Mouse (Mus musculus) monocyte, adult 5-6 weeks (primary cell): ENCODE data around the gene Cbx8. TPM values are rescaled to one million over a fixed set of nuclear protein-coding genes. Genes with fewer than 3 reads are reported as not detected.
A peak's percentile ranks its signal among the peaks of the same experiment; 100 is the strongest.

Experiments used
- ATAC-seq: fragments of 153-309, 156-312 bp; replicated peaks from 2 replicates; pipeline ENCODE4 v1.8.0; 2017; ENCODE audit warnings: mild to moderate bottlenecking; ENCODE audit not compliant: low TSS enrichment, insufficient number of reproducible peaks, severe bottlenecking, poor library complexity, low FRiP score
- total RNA-seq: library from RNA; stranded (forward); fragments of 200-1000, 200-491, 200-594 nt; gene quantifications from 3 replicates; pipeline ENCODE4 v1.2.3, GENCODE M21; 2017

The Cbx8 gene
- total RNA-seq, 1 experiment from 2014 or later: 4.7 TPM

DNA sequence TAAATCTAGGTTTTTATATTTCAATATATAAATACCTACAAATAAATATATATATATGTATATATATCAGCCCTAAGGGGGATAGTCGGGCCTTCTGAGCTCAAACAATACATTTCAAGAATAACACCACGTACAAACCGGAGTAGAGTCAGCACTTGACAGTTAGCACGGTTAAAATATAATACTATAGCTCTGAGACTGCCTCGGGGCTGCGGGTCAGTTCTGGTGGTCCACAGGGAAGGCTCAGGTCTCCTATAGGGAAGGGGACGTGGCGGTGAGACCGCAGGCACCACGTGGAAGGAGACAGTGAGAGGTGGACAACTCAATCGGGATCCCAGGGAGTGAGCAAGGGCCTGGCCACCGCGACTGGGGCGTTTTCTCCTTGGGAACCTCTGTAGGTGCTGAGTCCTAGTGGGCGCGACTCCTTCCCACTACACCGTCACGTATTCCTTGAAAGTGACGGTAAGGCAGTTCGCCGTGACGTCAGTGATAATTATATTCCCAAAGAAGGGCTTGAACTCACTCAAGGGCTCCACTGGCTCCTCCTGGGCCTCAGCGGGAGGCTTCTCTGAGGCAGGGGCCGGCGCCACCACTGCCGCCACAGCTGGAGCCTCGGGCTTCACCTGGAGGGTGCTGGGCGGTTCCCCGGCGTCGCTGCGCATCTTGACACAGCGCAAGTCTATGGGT, 39.8 kb upstream of the Cbx8 start:
- no peak for ATAC-seq

DNA sequence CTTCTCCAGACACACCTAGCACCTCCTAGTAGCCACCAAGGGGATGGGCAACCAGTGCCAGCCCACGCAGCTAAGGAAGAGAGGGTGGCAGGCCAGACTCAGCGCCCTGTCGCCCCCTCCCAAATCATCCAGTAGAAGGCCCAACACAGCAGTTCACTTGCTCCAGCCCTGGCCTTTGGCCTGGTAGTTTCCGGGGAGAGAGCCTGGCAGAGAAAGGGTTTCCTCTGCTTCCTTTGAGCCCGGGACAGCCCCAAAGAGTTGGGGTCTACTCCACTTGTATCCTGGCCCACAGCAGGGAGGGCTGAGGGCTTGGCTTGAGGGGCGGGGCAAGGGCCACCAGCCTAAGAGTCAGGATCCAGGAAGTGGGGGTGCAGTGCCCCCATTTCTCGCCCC, 38.7 kb upstream of the Cbx8 start:
- ATAC-seq: no peak

DNA sequence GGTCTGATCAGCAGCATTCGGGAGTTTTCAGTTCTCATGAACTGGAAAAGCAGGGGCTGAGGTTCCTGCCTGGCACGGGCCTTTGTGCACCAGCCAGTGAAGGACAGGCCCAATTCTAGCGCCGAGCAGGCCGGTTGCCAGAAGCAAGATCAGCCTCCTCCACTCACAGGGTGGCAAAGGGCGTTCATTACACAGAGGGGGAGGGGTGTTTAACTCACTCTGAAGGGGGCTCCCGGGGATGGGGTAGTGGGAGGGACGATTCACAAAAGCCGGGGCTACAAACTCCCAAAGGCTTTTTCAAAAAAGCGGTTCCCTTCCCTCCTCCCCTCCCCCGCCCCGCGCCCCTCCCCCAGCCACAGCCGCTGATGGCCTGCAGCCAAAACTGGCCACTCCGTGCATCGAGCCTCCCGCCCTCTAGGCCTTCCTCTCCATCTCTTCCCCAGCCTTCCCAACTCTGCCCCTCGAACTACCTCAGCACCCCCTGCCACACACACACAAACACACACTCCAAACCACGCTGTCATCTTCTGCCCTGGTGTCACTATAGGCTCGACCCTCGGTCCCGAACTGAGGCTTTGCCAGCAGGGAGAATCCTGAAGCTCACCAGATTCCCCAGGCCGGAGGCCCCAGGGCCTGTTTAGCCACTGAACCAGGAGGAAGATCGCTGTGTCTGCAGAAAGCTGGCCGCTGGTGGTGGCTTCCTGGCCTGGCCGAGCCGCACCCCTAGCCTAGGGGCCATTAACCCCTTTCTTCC, 38.1 kb upstream of the Cbx8 start:
- no peak for ATAC-seq

DNA sequence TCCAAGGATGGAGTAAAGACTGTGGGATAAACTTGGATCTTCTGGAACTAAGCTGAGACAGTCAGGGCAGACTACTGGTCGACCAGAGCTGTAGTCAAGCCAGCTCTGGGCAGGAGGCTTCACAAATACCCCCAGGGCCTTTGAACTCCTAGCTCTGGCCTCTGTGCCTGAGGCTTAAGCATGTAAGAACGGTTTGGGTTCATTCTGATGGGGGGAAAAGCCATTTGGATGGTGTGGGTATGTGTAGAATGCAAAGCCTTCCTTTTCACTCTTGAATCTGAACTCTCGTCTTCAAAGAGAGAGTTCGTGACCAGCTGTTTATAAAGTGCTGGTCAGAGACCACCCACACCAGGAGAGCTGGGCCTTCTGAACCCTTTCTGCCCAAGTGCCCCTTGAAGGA, 37.0 kb upstream of the Cbx8 start:
- no peak for ATAC-seq

DNA sequence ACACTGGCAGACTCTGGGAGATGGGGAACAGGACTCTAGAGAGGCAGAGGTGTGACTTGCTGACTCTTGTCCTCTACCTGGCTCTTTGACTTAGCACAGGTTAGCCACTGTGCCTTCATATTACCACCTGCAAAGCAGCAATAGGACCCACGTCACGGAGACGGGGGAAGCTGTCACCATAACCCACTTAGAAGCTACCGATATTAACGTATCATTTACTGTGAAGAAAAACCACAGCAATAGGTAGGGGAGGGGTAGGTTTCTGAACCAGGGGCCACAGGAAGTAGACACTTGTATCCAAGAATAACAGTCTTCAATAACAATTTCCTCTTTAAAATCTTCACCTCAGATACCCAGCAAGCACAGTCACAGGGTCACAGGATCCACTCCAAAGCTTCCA, 35.0 kb upstream of the Cbx8 start:
- no peak for ATAC-seq

DNA sequence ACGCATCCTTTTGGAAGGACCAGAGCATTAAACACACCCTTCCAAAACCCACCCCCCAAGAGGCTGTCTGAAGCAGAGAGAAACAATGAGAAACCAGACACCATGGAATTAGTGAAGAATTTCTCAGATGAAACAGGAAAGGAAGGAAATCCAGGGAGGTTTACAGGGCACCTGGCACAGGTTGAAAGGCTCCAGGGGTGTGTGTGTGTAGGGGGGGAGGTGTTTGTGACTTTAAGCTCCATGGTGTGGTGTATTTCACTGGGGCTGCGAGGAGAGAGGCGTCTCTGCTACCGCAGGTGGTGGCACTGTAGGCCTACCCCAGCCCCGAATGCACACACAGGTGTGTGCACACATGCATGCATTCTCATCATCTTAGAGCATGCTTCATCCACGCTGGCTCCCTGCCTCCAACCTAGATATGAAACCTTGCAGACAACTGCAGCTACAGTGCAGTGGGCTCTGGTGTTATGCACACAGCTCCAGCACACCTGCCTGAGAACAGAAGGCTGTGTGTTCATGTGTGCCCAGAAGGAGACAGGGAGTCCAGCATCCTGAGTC, 33.2 kb upstream of the Cbx8 start:
- ATAC-seq: no peak

DNA sequence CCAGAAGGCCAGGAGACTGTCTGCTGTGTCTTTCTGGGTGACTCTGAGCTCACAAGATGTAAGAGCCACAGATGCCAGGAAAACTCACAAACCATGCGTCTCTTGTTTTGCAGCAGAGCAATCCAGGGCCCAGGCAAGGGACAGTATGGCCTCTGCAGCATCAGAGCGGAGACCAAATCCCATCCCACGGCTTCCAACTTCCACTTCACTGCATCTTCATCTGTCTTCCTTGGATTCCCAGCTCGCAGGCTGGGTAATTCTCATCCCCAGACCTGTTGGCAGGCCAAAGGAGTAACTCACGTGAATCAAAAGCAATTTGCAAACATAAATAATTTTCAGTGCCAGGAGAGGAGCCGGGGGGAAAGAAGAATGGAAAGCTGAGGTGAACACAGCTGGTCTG, 32.2 kb upstream of the Cbx8 start:
- ATAC-seq: no peak

DNA sequence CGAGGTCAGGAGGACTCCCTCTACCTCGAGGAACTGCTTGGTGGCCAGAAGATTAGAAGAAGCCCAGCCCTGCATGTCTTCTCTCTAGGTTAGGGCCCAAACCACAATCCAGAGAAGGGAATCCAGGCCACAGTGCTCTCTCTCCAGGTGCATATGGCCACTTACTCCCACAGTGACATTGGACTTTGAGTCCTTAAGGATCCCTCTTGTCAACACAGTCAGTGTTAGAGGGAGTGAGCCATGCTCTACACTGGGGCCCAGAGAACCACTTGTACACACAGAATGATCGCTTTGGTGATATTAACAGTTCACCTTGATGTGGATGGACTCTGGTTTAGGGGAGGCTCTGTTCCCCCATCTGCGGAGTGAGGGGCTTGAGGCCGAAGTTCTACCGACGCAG, 31.5 kb upstream of the Cbx8 start:
- no peak for ATAC-seq

DNA sequence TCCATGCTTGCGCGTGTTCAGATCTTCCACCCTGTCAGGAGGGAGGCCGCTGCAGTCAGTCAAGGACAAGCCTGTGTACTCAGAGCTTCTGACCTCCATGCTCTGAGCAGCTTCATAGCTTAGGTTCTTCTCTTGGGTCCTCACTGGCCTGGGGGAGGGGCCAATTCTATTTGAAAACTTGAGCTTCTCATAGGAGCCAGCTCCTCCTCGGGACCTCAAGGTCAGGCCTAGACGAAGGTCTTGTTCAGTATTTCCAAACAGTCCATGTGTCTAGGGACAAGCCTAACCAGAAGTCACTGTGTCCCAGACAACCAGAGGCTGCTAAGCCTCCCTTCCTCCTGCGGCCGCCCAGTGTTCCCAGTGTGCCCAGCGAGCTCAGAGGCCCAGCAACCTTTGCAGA, 26.1 kb upstream of the Cbx8 start:
- ATAC-seq: no peak

DNA sequence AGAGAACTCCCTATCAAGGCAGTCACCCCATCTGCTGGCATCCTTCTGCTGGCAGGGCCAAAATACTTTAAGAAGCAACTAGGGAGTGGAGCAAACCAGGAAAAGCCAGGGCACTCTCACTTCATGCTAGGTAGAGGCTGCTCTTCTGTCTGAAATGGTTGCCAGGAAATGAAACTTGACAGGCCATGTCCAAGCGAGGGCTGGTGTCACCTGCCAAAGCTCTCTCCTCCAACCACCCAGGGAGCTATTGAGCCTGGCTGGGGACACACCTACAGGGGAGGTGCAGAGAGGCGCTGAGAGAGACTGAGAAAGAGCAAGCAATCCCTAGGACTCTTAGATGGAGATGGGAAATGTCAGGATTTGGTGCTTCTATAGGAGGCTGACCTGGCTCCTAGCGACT, 18.5 kb upstream of the Cbx8 start:
- no peak for ATAC-seq

DNA sequence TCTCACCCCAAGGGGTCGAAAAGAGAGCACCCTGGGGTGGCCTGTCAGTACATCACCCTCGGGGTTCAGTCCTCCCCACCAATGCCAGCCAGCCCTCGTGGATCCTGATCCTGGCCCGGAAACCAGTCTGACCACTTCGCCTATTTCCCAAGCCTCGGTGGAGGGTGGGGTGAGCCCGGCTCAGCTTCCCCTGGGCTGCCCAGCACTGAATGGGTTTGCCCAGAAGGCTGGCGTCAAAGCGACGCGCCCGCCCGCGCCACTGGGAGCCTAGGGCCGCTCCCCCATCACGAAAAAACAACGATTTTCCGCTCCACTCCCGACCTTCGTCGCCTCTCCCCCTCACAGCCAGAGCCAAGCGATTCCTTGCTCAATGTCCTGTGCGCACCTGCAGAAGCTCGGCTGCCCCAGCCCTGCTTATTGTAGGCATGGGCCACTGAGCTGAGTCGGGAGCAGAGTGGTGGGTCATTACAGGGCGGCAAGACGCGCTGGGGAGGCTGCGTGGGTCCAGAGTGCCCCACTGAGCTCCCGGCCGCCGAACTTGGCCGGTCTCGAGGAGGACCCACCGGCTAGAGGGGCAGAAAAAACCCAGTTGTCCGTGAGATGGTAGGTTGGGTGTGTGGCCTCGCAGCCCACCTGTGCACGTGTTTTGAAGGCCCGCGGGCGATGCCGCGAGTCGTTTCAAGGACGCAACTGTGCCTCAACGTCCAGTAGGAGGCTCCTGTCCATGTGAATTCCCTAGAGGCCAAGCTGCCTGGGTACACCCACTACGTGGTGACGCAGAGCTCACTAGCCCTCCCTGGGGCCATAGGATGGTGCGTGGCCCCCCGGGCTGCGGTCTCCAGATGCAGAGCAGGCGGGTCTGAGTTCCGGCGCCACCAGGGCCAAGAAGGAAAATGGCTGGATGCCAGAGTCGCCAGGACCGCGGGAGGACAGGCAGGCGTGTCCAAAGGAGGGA, 17.5 kb upstream of the Cbx8 start:
- peak; percentile 56 for ATAC-seq

DNA sequence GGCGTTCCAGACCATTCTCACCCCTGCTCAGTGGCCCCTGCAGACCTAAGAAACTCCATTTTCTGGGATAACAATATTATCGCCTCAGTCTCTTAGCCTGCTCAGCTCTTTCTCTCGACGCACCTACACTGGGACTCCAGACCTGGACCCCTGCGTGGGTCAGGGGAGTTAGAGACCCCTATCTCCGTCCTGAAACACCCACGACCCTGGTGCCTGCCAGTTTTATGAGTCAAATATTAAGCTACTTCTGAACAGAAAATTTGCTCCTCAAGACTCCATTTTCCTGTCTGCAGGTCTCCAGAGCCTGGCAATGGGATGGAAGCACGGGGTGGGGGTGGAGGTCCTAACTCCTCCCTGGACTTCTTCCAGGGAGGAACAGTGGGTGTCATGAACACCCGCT, 16.5 kb upstream of the Cbx8 start:
- ATAC-seq: no peak

DNA sequence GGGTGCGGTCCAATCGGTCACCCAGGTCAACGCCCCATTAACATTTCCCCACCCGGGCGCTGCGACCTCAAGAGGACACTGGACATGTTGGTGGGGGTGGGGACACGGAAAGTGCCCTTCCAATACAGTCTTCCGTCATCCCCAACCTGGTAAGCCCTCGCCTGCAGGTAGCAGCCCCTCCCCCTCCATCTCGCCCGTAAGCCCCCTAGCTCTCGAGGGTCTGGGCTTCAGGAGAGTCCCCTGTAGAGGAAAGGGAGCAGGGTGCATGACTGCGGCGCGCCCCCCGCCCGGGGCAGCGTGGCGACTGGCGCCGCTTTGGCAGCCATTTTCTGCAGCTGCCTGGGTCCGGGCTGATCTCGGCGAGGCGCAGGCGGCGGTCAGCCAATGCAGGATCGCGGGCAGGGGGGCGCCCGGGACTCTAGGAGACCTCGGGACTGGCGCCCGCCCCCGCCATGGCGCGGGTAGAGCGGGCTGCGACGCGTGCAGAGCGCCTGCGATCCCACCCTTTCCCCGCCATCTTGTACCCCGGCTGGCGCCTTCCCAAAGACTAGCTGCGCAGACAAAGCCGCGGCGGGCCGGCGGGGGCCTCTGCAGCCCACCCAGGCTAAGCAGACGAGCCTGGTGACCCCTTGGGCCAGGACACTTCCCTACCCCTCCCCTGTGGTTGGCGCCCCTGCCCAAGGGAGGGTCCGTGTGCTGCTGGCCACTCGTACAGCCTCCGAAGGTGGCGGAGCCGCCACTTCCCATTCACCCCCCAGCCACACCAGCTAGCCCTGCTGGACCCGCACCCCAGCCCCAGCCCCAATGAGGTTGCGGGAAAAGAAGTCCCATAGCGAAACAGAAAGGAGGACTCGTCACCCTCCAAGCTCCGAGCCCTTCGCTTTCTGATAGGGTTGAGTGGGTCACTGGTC, 15.8 kb upstream of the Cbx8 start:
- ATAC-seq: peak; percentile 18; the same call in 1 of the 2 replicates

DNA sequence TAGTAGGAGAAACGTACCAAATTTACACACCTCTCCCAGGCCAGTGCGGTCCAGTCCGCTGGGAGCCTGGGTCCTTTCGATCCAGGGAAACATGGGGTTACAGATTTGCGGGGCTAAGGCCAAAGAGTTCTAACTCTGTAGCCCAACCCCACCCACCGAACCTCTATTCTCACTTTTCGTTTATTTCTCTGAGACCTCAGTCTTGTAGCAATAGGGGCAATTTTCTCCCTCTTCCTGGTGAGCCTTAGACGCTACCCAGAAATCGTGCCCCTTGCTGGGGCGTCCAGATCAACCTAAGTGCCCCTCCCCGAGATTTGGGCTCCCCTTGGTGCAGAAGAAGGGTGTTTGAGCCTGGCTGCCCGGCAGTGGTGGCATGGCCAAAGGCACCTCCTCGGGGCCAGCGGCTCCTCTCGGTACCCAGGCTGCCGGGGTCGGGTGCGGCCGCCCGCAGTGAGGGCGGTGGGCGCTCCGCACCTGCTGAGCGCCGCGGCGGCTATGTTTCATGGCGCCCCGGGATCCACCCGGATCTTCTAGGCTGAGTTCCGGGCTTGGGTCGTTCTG, 14.9 kb upstream of the Cbx8 start:
- no peak for ATAC-seq

DNA sequence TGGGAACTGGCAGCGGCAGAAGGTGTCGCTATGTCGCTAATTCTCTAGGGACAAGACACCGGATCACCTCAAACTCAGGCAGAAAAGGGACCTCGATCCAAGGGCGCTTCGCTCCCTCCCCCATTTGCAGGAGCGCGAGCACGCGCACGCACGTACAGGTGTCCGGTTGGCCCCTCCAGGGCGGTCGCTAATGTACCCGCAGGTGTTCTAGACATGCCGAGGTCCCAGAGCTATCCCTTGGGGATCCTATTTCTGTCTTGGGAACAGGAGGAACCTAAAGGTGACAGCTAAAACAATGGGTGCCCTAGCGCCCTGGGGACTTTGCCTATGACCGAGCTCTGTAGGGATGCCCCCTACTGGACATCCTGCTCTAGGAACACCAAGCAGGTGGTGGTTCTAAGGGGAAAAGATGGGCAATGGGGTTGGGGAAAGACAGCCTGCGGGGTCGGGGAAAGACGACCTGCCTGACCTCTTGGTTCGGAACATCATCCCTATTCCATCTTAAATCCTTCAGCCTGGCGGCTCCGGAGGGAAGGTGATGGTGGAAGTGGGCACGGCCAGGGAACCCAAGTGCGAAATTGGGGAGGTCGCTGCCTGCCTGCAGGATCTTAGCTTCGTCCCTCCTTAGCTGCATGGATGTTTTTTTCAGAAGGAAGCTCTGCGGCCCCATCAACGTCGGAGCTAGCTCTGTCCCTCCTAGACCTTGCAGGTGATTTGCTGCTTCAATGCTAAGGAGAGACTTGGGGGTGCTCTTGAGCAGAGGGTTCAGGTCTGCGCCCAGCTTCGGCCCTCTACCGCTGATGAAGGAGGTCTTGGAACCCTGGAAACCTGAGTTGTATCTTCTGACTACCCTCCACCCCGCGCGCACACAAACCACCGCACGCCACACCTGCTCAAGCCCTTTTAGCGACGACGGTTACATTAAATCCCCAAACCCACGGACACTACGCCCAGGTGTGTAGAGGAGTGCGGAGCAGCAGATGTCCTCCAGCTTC, 13.9 kb upstream of the Cbx8 start:
- ATAC-seq: no peak

DNA sequence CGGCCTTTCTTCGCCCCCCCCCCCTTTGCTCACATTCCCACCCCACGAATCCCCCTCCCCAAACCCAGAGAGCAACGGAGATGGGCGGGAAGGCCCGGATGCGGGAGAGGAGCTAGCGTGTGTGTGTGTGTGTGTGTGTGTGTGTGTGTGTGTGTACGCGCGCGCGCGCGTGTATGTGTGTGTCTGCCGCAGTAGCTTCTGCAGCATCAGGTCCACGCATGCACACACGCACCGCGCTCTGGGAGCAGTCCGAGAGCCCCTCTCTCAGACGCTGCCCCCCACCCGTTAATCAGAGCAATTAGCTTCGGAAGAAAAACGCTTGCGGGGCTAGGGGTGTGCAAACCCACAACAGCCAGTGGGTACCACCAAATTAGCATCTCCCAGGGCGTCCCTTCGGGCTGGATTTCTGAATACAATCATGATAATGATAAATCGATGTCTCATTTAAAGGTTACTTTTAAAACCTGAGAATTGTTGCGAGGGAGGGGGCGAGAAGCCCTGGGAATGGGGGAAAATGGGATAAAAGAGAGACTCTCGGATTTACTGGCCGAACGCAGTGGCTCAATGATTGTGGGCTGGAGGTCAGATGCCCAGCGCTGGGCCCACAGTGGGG, 13.1 kb upstream of the Cbx8 start:
- no peak for ATAC-seq
